Mouse (Mus musculus) adrenal gland (tissue): ENCODE measurements at regions not wholly inside any gene's neighbourhood (a gene's known extent, or its start where the extent isn't known, plus 50 kb on each side); places are given as distances from the start of the nearest gene placed in this dataset.

Experiments used
- intact Hi-C: fragments of 180-260 bp; cut with DNase I; formaldehyde crosslinking; loops from one replicate; pipeline ENCODE4 v1.15.1; 2025

DNA sequence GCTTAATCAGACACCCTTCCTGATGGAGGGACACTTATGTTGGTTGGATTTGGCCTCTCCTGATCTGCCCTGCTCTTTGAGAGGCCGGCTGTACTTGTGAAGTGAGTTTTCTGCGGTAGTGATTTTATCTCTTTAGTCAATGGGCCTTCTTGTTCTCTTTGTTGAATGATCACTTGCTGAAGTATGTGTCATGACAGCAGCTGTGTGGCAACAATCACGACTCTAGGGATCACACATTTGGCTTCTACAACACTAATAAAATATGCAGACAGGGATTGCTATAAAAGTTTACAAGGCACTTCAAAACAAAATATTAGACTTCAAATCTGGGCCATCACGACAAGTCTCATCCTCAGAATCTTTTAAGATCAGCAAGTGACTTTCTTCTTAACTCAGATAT is 57.8 kb upstream of the Rbms1 start:
- intact Hi-C loops: no loop called here

DNA sequence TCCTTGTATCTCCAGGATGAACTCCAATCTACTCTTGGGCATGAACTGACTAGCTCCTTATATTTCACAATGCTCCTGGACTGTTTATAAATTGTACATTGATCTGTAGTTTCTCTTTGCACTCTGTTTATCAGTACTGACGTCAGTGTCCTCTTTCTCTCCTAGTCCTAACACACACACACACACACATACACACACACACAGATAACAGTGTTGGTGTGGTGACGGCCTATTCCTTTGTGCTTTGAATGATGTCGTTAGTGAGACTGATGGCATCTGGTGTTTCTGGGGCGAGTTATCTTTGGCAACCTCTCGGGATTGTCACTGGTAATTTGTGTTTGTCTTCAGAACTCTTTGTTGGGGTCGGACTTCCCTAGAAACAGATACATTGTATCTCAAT is 50.0 kb upstream of the Rbms1 start:
- intact Hi-C loops: no loop called here
